Mouse (Mus musculus) cerebellum, postnatal 36 days (tissue): ENCODE data around the gene Spem2.

ENCODE experiments used
- DNase-seq, 2 experiments: peaks; one replicate each; pipeline ENCODE4 v3.0.0; 2021 to 2022; ENCODE audit warnings: mixed read lengths in 2 of 2

Gene Spem2

DNA sequence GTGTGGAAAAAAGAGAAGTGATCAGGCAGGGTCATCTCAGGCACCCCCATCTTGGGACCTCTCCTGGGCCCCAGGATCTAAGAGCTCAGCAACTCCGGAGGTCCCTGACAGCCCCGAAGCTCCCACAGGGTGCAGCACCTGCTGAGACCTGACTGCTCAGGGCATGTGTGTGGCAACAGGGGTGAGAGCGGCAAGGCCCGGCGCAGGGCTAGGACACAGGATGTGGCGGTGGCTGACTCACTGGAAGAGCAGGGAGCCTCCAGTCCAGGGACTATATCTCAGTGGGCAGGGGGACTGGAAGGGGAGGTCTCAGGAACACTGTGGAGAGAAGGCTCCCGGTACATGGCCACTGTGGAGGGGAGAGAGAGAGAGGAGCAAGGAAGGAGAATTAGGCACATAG lies 20.3 kb downstream of the Spem2 start:
- no peak for DNase-seq

DNA sequence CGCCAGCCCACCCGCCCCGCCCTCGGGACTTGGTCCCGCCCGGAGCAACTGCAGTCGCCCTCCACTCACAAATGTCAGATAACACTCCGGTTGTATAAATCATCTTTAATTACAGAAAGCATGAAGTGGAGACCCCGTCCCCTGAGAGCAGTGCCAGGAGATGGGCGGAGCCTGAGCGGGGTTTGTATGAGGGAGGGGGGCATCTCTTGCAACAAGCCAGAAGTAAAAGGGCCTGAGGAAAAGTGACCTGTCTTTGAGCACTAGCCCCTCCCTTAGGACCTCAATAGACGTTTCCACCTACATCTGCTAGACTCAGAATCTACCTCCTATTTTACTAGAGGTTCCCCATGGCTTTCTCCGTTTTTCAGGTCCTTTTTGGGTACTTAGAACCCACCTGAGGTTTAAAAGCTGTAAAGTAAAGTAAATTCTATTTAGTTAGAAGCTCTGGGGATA lies 22.3 kb downstream of the Spem2 start:
- DNase-seq = no peak

DNA sequence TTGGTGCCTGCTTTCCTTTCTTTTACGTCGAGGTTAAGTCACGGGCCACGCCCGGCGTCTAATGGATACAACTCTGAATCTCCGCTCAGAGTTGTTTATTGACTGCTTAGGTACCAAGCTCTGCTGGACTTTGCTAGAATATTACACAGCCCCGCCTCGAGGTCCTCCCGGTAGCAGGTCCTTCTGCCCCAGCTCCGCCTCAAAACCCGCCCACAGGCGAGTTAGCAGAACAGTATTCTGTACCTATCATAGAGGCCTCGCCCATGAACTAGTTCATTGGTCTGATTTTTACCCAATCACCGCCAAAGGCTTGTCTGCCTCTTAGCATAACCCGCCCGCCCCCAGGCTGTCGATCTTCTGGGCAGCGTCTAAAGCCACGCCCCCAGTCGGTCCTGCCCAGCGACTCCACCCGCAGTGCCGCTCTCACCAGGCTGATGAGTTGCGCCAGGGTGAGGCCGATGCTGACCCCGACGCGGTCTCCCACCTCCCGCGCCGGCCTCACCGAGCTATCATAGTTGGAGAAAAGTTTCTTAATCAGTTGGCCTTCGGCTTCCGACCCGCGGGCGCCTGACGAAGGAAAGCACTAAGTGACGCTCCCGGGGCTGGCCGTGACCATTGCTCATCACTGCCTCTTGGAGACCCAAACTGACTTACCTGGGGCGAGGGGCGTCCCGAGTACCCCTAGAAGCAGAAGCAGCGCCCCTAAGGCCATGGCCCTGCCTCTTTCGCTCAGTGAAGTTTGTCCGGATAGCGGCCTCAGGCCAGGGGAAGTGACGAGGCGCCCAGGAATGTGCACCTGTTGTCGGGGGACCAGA lies 22.9 kb downstream of the Spem2 start, which contains the start of gene Chrnb1:
TSS of gene Chrnb1 (minus strand) at position 776 of the 815 bp plus-strand sequence.
- DNase-seq = peak; percentile 85 to 91

DNA sequence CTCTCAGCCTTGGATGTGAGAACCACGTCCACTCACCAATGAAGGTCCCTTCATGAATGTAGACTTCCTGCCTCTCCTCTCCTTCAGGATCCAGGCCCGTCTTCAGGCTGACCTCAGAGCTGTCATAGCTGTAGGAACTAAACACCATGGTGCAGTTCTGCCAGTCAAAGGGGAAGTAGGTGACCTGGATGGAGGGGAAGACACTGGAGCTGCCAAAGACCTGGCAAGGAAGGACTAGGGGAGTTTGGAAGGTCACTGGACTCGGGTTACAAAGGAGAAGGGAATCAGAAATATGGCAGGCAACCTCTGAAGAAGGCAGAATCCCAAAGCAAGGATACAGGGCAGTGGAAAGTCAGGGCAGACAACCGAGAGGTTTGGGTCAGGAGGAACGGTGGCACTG lies 24.8 kb downstream of the Spem2 start:
- DNase-seq = no peak

DNA sequence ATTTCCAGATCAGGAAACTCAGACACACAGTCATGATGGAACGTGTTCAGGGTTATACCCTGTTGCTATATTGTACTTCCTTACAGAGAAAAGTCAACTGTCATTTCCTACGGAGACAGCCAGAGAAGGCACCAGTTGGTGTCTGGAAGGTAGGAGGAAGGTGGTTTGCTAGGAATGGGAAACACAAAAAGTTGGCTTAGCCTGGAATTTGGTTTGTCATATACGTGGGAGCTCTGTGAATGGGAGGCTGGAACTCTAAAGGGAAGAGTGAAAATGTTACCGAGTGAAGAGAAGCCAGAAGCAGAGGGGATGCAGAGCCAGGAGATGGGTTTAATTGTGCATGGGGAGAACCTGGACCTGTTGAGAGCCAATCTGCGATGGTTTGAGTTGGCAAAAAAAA lies 26.8 kb downstream of the Spem2 start:
- DNase-seq = no peak

DNA sequence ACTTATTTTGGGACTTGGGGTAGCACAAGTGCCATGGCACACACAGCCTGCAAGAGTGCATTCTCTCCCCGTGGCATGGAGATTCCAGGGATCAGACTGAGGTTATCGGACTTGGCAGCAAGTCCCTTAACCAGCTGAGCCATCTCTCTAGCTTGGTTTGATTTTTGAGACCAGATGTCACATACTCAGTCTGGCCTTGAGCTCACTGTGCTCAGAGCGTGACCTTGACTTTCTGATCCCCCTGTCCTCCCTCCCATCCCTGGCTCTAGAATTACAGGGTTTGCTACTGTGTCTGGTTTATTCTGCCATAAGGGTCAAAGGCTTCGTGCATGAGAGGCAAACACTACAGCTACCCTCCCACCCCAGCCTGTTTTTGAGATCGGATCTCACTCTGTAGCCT lies 28.8 kb downstream of the Spem2 start:
- DNase-seq = no peak

DNA sequence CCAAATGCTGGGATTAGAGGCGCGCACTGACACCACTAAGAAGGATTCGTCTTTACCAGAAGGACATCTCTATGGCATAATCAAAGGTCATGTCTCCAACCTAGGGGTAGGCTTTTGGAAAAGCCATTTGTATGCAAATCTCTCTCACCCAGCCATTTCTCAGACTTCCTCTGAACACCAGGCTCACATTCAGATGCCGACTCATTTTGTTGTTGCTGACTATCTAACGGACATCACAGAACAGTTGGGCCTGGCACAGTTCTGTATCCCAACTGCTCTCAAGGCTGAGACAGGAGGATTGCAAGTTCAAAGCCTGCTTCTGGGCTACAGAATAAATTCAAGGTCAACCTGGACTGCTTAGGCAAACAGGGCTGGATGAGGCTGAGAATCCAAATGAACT lies 31.0 kb downstream of the Spem2 start:
- DNase-seq = no peak

DNA sequence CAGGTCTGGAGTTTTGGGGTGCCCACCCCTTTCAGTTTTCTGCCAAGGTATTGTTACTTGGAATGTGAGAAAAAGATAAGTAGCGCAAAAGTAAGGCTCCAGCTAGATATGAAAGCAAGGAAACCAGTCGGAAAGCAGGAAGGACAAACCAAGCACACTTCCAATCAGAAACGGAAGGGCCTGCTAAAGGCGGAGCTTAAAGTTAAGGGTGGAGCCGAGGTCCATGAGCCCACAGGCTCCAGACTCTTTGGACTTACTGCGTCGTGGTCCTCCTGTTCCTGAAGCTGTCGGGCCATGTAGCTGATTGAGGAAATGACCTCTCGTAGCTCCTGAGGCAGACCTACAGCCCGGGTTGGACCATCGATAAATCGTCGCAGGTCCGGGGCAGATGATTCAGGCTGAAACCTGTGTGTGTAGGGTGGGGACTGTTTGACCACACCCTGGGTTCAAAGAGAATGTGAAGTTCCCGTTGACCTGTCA lies 33.4 kb downstream of the Spem2 start:
- DNase-seq = no peak

DNA sequence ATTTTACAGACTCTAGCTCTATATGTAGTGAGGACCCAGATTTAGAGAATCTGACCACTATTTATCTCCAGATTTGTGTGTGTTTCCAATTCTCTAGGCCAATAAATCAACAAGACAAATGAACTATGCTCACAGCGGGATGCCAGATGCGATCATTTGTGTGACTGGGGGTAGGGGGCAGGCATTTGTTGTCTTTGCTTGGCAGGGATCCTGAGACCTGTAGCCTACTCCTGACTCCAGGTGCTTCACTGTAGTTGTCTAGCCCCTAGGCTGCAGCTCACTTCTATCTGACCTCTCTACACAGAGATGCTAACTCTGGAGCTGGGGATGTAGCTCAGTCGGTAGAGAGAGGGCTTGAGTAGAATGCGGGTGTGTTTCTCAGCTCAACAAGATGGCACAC lies 36.4 kb downstream of the Spem2 start:
- DNase-seq = no peak

DNA sequence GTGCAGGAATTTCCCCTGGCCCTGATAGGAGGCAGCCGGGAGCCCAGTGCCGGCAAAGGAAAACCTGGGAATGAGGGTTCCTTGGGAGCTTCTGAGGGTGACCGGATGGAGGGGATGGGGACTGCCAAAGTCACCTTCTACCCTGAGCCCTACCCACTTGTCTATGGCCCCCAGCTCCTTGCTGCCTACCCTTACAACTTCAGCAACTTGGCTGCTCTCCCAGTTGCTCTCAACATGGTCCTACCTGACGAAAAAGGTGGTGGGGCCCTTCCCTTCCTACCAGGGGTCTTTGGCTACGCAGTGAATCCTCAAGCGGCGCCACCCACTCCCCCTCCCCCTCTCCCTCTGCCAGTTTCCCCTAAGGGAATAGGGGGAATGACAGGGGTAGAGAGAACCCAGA lies 39.3 kb downstream of the Spem2 start:
- no peak for DNase-seq

DNA sequence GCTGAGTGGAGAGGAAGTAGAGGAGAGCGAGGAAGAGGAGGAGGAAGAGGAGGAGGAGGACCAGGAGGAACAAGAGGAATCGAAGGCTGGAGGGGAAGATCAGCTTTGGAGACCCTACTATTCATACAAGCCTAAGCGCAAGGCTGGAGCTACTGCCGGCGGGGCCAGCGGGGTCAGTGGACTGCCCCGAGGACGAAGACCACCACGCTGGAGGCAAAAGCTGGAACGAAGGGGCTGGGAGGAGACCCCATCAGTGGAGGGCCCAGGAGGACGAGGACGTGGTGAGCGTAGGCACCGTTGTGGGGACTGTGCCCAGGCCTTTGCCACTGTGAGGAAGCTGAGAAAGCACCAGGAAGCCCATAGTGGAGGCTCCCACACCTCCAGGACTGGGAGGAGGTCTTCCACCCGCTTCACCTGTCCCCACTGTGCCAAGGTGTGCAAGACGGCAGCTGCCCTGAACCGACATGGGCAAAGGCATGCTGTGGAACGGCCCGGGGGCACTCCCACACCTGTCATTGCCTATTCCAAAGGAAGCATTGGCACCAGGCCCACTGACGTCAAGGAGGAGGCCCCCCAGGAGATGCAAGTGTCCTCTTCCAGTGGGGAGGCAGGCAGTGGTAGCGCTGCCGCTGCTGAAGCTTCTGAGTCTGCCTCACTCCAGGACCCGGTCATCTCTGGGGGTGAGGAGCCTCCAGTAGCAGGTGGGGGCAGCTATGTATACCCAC lies 39.8 kb downstream of the Spem2 start:
- peak; percentile 49 to 53 for DNase-seq

DNA sequence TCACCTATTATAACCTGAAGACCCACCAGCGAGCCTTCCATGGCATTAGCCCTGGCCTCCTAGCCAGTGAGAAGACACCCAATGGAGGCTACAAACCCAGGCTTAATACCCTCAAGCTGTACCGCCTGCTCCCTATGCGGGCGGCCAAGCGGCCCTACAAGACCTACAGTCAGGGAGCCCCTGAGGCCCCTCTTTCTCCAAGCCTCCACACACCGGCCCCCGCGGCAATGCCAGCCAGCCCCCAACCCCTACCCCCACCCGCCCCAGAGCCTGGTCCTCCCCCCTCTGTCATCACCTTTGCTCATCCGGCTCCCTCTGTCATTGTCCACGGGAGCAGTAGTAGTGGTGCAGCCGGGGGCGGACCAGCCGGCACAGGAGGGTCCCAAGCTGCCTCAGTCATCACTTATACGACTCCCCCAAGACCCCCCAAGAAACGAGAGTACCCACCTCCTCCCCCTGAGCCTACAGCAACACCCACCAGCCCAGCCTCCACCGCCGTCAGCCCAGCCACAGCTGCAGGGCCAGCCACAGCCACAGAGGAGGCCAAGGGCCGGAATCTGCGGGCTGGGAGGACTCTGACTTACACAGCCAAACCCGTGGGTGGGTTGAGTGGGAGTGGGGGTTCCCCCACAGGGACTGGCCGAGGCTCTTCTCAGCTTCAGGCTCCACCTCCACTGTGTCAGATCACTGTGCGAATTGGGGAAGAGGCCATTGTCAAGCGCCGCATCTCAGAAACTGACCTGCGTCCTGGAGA lies 40.6 kb downstream of the Spem2 start:
- DNase-seq = no peak

DNA sequence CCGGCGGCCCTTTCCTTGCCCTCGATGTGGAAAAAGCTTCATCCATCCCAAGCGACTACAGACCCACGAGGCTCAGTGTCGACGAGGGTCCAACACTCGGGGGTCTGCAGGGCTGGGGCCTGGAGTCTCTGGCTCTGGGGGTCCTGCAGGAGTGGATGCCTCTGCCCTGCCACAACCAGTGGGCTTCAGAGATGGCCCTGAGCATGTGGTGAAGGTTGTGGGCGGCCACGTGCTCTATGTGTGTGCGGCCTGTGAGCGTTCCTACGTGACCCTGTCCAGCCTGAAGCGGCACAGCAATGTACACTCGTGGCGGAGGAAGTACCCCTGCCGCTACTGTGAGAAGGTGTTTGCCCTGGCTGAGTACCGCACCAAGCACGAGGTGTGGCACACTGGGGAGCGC lies 41.8 kb downstream of the Spem2 start:
- no peak for DNase-seq

DNA sequence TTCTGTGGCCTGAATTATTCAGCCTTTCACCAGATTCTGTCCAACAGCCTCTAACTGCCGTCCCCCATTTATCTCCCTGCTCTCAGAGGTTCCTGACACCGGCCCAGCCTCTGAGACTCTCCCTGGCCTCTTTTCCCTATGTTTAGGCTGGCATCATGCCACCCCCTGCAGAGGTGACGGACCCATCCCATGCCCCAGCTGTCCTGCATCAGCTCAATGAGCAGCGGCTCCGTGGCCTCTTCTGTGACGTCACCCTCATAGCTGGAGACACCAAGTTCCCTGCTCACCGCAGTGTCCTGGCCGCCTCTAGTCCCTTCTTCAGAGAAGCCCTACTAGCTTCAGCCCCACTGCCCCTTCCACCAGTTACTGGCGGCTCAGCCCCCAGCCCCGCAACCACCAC lies 42.5 kb downstream of the Spem2 start:
- no peak for DNase-seq

DNA sequence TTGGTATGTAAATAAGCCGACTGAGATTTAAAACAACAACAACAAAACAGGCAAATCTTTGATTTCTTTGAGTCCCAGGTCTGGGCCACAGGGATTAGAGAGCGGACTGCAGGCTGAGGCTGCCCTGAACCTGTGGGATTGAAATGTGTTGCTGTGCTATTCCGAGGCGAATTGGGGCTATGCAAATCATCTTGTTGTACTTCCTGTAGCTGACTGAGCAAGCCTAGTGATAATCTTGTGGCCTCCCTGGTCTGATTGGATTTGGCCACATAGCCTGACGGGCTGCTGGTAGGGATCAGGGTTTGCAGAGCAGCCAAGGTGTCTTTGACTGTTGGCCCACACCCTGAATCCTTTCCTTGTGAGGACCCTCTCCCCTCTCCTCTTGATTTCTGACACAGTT lies 43.3 kb downstream of the Spem2 start:
- no peak for DNase-seq

DNA sequence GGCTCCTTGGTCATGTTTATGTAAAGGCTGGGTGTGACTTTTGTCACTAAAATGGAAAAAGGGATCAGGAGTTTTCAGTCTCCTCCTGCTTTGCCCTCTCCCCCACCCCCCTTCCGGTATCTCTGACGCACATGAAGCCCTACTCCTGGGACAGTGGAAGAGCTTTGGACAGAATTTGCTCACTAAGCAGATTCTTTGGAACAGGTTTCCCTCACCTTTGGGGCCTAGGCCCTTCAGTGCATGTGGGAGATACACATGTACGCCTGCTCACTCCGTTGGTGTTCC lies 50.7 kb downstream of the Spem2 start:
- DNase-seq = no peak

DNA sequence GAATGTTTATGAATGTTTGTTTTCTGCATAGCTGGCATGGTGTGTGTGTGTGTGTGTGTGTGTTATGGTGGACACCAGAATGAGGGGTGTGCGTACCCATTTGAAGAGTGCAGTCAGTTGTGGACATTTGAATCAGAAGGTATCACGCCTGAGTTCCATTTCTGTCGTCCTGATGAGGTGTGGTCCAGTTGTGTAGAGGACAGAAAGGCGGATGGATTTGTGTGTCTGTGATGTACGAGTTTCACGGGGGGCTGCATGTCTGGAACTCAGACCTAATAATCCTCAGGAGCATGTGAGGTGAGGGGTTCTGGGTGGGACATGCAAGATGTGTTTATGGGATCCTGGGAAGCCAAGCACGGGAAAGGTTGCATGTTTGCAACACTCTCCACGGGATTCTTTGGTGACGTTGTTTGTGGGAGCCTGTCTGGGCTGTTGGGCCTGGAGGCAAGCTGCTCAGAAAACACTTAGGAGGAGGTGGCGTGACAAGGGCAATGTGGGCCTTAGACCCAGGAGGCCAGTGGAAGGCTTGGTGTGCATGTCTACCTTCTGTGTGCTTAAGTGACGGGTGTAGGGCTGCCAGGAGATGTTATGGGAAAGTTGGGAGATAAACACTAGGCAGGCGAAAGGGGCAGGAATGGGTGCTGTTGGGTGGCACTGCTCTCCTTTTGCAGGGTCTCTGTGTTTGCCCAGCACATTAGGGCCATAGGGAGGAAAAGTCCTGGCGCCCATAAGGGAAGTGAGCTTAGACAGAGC lies 51.2 kb downstream of the Spem2 start:
- DNase-seq = no peak
